Mouse (Mus musculus) Patski (cell line): ENCODE results near the gene Shroom4. TPM values are rescaled to one million over a fixed set of nuclear protein-coding genes. Genes with fewer than 3 reads are reported as not detected.
A peak's percentile ranks its signal among the peaks of the same experiment; 100 is the strongest.

Experiments
- ATAC-seq: fragments of 100-300 bp; one replicate; pipeline ENCODE4 v1.8.0; 2021
- CTCF ChIA-PET: fragments of 350-600 bp; sonication (Branson Sonifier 250); formaldehyde crosslinking; loops from one replicate; lab custom pipeline; 2022; ENCODE audit warnings: inconsistent platforms; lab: Charles Lee
- POLR2A ChIA-PET: fragments of 350-600 bp; sonication (Branson Sonifier 250); formaldehyde crosslinking; loops from one replicate; lab custom pipeline; 2022; ENCODE audit warnings: antibody characterized with exemption, inconsistent platforms; lab: Charles Lee
- DNase-seq: peaks from one replicate; pipeline ENCODE4 v3.0.0-alpha.2; 2011; ENCODE audit warnings: low read depth, low spot score
- H3K27me3 ChIP-seq: fragments of 371-371 bp; one replicate; pipeline ENCODE4 v1.5.1; 2021
- CTCF ChIP-seq: fragments of 100-300 bp; IDR thresholded peaks from one replicate; pipeline ENCODE4 v1.5.1; 2021
- in situ Hi-C: fragments of 300-500 bp; cut with MboI; formaldehyde crosslinking; loops from 3 replicates; pipeline ENCODE4 v1.11.1; 2018; ENCODE audit warnings: low pct_unique_long_range_greater_than_20kb, mixed read lengths
- polyA plus RNA-seq: library from polyadenylated mRNA; unstranded; gene quantifications from one replicate; pipeline ENCODE4 v1.2.3, GENCODE M21; 2021

Shroom4 gene
- polyA plus RNA-seq, 1 experiment from 2014 or later = 30.8 TPM

DNA sequence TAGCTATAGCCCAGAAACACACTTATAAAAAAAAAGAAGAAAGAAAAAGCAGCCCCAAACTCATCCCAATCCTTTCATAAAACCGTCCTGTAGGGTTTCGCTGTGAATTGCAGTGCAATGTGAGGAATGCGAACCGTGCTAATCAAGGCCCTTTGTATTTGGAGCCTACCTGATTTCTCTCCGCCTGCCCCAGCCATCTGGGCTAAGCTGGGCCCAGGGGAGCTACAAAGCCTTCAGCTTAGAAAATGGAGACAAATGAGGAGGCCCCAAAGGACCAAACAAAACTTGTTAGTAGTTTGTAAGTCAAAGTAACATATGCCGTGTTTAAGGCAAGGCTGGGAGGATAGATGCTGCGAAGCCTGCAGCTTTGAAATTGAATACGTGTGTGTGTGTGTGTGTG lies 84.2 kb downstream of the Shroom4 start:
- ChIA-PET POLR2A (interaction anchor here (0.6 to 1.4 kb wide), 3 partner anchors 37 to 210 kb away, joined by 3 to 6 read pairs (median 4); no protein-coding TSS in a partner anchor), CTCF (interaction anchor here (1.0 to 2.7 kb wide), 6 partner anchors 9 to 38 kb away, joined by 3 to 10 read pairs (median 6); no protein-coding TSS in a partner anchor)
- in situ Hi-C loops = no loop called here
- TF ChIP-seq CTCF = no peak
- no peak for ATAC-seq
- DNase-seq = no peak
- H3K27me3 ChIP-seq = no peaks in the 10 kb centered on the region

DNA sequence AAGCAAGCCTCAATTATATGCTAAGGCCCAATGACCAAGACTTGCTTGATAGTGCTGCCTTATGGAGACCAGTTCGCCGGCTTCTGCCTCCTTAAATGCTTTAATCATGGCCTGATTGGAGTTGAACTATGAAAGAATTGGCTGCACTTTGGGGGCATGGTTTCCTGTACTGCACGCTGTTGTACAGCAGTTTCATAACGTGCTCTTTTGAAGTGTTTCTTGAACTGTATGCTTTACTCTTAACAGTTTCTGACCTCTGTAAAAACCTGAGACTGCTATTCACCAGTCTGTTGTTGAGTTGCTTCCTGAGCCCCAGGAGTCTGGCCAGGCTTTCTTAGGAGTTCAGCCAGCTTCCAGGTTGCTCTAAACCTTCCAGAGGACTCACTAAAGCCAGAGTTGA lies 90.8 kb downstream of the Shroom4 start:
- in situ Hi-C loops = no loop called here
- CTCF ChIA-PET = no interaction called here
- H3K27me3 ChIP-seq = no peaks in the 10 kb centered on the region
- DNase-seq = no peak
- POLR2A ChIA-PET = no interaction called here
- no peak for TF ChIP-seq CTCF
- ATAC-seq = no peak

DNA sequence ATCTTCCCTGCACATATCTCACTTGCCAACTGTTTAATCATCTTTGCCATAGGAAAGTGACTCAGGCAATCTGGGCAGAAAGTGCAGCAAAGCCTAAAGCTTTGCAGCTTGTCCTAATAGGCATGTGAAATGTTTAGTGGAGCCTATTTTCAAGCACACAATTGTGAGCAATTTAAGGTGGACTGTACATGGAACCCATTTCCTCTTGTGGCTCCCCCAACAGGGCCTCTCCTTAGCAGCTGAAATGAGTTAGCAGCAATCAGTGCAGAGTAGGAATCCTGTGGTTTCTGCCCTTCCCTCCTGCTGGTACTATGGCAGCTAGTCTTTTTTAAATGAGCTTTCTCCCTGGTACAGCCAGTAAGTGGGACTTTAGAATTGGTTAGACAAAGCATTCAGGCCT lies 95.8 kb downstream of the Shroom4 start:
- ATAC-seq (peak; percentile 60), DNase-seq (no peak)
- no peaks in the 10 kb centered on the region for H3K27me3 ChIP-seq
- ChIA-PET CTCF (interaction anchor here (1.2 to 2.7 kb wide), 2 partner anchors 13 to 21 kb away, joined by 4 to 10 read pairs; no protein-coding TSS in a partner anchor), POLR2A (no interaction called here)
- TF ChIP-seq CTCF = no peak
- in situ Hi-C loops = no loop called here

DNA sequence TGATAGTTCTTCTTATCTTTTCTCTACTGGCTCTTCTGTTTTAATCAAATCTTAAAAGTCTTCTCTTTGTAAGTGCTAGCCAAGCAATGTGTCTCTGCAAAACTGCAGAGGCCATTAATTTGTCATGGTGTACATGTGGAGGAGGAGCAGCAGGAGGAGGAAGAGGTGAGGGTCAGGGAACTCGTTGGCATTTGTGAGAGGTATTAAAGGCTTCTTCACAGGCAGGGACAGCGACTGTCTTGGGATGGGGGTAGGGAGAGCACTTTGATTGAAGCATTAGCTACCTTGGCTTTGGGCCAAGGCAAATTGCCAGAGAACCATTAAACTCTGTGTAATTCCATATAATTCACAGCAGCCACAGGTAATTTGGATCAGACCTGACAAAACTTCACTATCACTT lies 96.7 kb downstream of the Shroom4 start:
- ATAC-seq = no peak
- DNase-seq = no peak
- no peak for TF ChIP-seq CTCF
- no peaks in the 10 kb centered on the region for H3K27me3 ChIP-seq
- POLR2A ChIA-PET = no interaction called here
- CTCF ChIA-PET = interaction anchor here (2.7 kb wide), 1 partner anchor 13 kb away, joined by 10 read pairs; no protein-coding TSS in a partner anchor
- in situ Hi-C loops = no loop called here

DNA sequence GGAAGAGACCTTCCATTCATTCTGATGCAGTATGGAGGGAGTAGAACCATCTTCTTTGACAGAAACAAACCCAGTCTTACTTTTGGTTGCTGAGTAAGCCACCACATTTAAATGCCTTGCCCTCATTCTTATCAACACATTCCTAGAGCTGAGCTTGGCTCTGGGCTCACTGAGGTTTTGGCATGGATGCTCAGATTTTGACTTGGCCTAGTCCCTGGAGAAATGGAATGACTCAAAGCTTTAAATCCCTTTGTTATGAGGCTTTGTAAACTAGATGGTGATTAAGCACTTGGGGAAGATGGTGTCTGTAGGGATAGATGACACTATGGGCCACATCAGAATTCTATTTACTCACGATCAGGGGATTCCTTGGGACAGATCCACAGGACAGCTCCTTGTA lies 102.2 kb downstream of the Shroom4 start:
- ATAC-seq (peak; percentile 90), DNase-seq (peak; percentile 71)
- POLR2A ChIA-PET = no interaction called here
- TF ChIP-seq CTCF = no peak
- CTCF ChIA-PET = interaction anchor here (1.0 to 1.5 kb wide), 3 partner anchors 10 to 27 kb away, joined by 3 to 5 read pairs (median 4); no protein-coding TSS in a partner anchor
- in situ Hi-C loops = no loop called here
- H3K27me3 ChIP-seq = no peaks in the 10 kb centered on the region

DNA sequence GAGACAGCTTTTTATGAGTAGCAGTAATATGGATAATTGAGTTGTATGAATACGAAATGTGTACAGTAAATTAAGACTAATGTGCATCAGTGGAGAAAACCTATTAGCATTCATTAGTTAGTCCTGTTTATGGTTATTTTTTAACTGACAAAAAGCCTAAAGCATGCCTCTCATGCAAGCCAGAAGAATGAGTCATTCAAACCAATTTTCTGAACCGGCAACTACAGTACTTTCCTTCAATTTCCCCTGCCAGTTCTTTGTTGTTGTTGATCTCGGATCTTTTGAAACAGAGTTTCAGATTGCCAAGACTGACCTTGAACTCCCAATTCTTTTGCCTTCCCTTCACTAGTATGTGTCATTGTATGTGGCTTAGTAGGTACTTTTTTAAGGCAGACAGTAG lies 117.6 kb downstream of the Shroom4 start:
- no peak for TF ChIP-seq CTCF
- DNase-seq (no peak), ATAC-seq (peak; percentile 79)
- in situ Hi-C loops = no loop called here
- ChIA-PET POLR2A (no interaction called here), CTCF (no interaction called here)
- H3K27me3 ChIP-seq = no peaks in the 10 kb centered on the region

DNA sequence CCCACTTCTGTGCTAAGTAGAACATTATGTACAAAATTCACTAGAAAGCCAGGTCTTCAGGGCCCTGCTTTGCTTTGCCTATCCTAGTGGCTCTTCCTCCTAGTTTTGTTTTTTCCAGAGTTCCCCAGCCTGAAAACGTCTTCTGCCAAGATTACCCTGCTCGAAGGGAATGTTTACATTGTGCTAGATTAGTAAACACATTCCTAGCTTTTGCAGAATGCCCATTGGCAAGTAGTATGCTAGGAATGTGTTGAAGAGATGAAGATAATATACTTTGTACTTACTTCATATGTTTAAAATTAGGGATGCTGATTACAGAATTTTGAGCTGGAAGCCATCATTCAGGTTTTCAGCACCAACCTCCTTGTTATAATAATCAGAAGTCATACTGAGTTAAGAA lies 118.8 kb downstream of the Shroom4 start:
- no peak for ATAC-seq
- ChIA-PET CTCF (no interaction called here), POLR2A (interaction anchor here (0.6 to 1.0 kb wide), 4 partner anchors 24 to 101 kb away, joined by 3 to 5 read pairs (median 4); no protein-coding TSS in a partner anchor)
- DNase-seq = no peak
- TF ChIP-seq CTCF = no peak
- in situ Hi-C loops = no loop called here
- no peaks in the 10 kb centered on the region for H3K27me3 ChIP-seq

DNA sequence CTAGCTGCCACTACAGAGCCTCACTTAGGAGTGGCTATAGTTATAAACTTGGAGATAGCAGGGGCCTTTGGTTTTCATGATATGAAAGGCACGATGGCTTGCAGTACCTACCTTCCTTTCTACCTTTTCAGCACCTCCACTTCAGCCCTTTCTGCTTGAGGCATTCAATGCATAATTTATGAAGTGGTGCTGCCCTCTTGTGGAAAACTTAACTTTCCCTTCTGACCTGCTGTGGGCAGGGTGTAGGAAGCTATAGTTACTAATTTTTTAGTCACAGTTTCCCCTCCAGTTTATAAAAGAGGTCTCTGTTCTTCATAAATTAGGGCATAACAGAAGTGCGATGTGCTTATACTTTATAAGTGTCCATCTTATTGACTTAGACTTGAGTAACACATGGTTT lies 123.3 kb downstream of the Shroom4 start:
- ATAC-seq (no peak), DNase-seq (no peak)
- peaks cover 5% of the 10 kb centered on the region for H3K27me3 ChIP-seq
- POLR2A ChIA-PET = no interaction called here
- CTCF ChIA-PET = interaction anchor here (1.0 to 3.5 kb wide), 5 partner anchors 40 to 261 kb away, joined by 3 to 13 read pairs (median 4); no protein-coding TSS in a partner anchor
- TF ChIP-seq CTCF = peak; percentile 62
- in situ Hi-C loops = loop anchor here (5.0 kb wide), 1 partner anchor 261 kb away; no protein-coding TSS in a partner anchor

DNA sequence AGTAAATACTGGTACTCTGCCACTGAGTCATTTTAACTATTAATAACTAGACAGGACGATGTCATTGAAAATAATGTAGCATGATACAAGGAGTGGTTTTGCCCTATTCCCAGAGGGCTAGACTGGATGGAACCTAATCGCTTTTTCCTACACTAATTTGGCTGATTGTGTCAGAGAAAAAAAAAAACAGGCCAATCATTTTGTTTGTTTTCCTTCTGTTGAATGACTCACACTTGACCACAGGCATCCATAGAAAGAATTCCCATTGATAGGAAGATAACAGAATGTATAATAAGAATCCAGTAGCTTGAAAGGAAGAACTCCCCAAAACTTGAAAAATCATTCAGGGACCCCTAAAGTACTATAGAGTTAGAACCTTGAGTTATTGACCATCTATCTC lies 137.0 kb downstream of the Shroom4 start:
- peaks cover 11% of the 10 kb centered on the region for H3K27me3 ChIP-seq
- TF ChIP-seq CTCF = no peak
- DNase-seq (no peak), ATAC-seq (peak; percentile 8)
- ChIA-PET CTCF (interaction anchor here (0.7 to 1.2 kb wide), 2 partner anchors 15 to 225 kb away, joined by 3 read pairs; no protein-coding TSS in a partner anchor), POLR2A (no interaction called here)
- in situ Hi-C loops = no loop called here

DNA sequence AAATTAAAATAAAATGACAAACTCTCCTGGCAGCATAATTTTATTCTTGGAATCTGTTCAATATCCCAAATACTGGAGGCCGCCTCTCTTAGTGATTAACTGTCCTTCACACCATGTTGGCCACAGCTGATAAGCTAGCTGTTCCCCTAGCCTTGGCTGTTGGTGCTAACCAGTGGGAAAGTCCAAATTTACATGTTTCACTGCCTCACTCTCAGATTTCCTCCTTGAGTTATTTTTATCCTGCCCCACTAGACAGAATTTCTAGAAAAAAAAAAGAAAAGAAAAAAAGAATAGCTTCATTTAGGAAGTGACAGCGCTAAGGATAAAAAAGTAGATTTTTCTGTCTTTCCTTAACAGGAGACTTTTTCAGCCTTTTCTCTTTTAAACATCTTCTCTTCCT lies 138.0 kb downstream of the Shroom4 start:
- POLR2A ChIA-PET = no interaction called here

DNA sequence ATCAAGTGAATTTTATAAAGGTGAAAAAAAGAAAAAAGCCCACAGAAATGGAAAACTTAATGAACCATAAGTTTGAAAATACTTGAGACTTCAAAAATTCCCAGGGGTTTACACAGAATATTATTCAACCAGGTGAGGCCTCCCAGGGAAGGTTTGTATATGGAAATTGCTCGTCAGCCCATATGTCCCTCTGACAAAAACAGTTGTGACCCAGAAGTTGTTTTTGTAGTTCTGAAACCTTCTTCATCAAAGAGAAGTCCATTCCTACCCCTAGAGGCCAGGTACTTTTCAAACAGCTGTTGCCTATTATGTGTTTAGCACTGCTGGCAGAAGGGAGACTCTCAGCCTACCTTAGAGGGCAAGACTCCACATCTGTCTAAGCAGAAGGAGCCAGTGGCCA lies 165.4 kb downstream of the Shroom4 start:
- POLR2A ChIA-PET = no interaction called here
- no peak for DNase-seq
- in situ Hi-C loops = no loop called here
- ATAC-seq = no peak
- TF ChIP-seq CTCF = no peak
- CTCF ChIA-PET = no interaction called here
- peaks cover 4% of the 10 kb centered on the region for H3K27me3 ChIP-seq

More for the DNA sequence above, 138.0 kb downstream of the Shroom4 start:
- CTCF ChIA-PET = interaction anchor here (1.2 kb wide), 1 partner anchor 16 kb away, joined by 3 read pairs; no protein-coding TSS in a partner anchor
- peaks cover 11% of the 10 kb centered on the region for H3K27me3 ChIP-seq
- no peak for DNase-seq
- ATAC-seq = no peak
- TF ChIP-seq CTCF = no peak
- in situ Hi-C loops = no loop called here
